Mouse (Mus musculus) layer of hippocampus, adult 9-10 months (tissue): ENCODE data around the gene Adm.
"Not testable (repeated sequence)": the region's sequence is repeated elsewhere in the genome, so short reads cannot be mapped to it uniquely, and the experiment has no call there.

Source experiments
- DNase-seq: peaks from one replicate; pipeline ENCODE4 v3.0.0; 2022; ENCODE audit warnings: low spot score

The Adm gene

GRCm38 (mm10) chr7:110627486-110628272 is at the start of gene Adm:
Gene Adm (plus strand): TSS chr7:110627661.
- DNase-seq, result no peak

GRCm38 (mm10) chr7:110583705-110584104 is 43.8 kb upstream of the Adm start:
- no peak for DNase-seq

- DNase-seq, result no peak
Observed at GRCm38 (mm10) chr7:110584159-110584558, 43.3 kb upstream of the Adm start.

- no peak for DNase-seq
Observed at GRCm38 (mm10) chr7:110585250-110585649, 42.2 kb upstream of the Adm start.

- DNase-seq, result no peak
Observed at GRCm38 (mm10) chr7:110587721-110588120, 39.7 kb upstream of the Adm start.

GRCm38 (mm10) chr7:110593991-110594390 is 33.5 kb upstream of the Adm start:
- DNase-seq, result not testable (repeated sequence)

- DNase-seq, result no peak
Observed at GRCm38 (mm10) chr7:110597141-110597540, 30.3 kb upstream of the Adm start.

GRCm38 (mm10) chr7:110605476-110605875 is 22.0 kb upstream of the Adm start:
- no peak for DNase-seq

GRCm38 (mm10) chr7:110606906-110607305 is 20.6 kb upstream of the Adm start:
- no peak for DNase-seq

- no peak for DNase-seq
Observed at GRCm38 (mm10) chr7:110613381-110614132, 13.9 kb upstream of the Adm start.

- DNase-seq, result no peak
Observed at GRCm38 (mm10) chr7:110614133-110615063, 13.1 kb upstream of the Adm start, which contains the start of gene Sbf2. Gene Sbf2 (minus strand): TSS chr7:110614922.

GRCm38 (mm10) chr7:110615151-110615631 is 12.3 kb upstream of the Adm start:
- no peak for DNase-seq

GRCm38 (mm10) chr7:110615792-110616191 is 11.7 kb upstream of the Adm start:
- DNase-seq, result no peak

- no peak for DNase-seq
Observed at GRCm38 (mm10) chr7:110619086-110619611, 8.3 kb upstream of the Adm start.

- DNase-seq, result no peak
Observed at GRCm38 (mm10) chr7:110624067-110624466, 3.4 kb upstream of the Adm start.

- no peak for DNase-seq
Observed at GRCm38 (mm10) chr7:110624961-110625360, 2.5 kb upstream of the Adm start.

- DNase-seq, result no peak
Observed at GRCm38 (mm10) chr7:110625489-110625888, 2.0 kb upstream of the Adm start.

GRCm38 (mm10) chr7:110626186-110627098 is 1.0 kb upstream of the Adm start:
- no peak for DNase-seq

- no peak for DNase-seq
Observed at GRCm38 (mm10) chr7:110627099-110627482, 370 bp upstream of the Adm start.

- no peak for DNase-seq
Observed at GRCm38 (mm10) chr7:110628273-110628600, 776 bp downstream of the Adm start.
